Mouse (Mus musculus) erythroblast, embryonic 14.5 days (primary cell): ENCODE data around the gene Zfp628. TPM values are rescaled to one million over a fixed set of nuclear protein-coding genes. Genes with fewer than 3 reads are reported as not detected.

ENCODE experiments used
- H3K27me3 ChIP-seq: 2 replicates; pipeline ENCODE4 v1.6.1; 2012; ENCODE audit warnings: inconsistent platforms; ENCODE audit not compliant: control insufficient read depth
- H3K36me3 ChIP-seq: 2 replicates; pipeline ENCODE4 v1.6.1; 2012; ENCODE audit warnings: mild to moderate bottlenecking, inconsistent platforms; ENCODE audit not compliant: control insufficient read depth
- H3K4me1 ChIP-seq: 2 replicates; pipeline ENCODE4 v1.6.1; 2012; ENCODE audit warnings: inconsistent platforms; ENCODE audit not compliant: control insufficient read depth
- H3K4me3 ChIP-seq: replicated peaks from 2 replicates; pipeline ENCODE3; 2012; ENCODE audit warnings: moderate library complexity, mild to moderate bottlenecking, inconsistent platforms
- H3K9me3 ChIP-seq: 2 replicates; pipeline ENCODE4 v1.6.1; 2012; ENCODE audit warnings: low read length, inconsistent platforms, mixed read lengths; ENCODE audit not compliant: control insufficient read depth
- GATA1 ChIP-seq: IDR thresholded peaks from 2 replicates; pipeline ENCODE4 v1.6.1; 2012; ENCODE audit warnings: low read length, inconsistent platforms, mixed read lengths
- TAL1 ChIP-seq: IDR thresholded peaks from 3 replicates; pipeline ENCODE4 v1.6.1; 2012; ENCODE audit warnings: low read length, inconsistent platforms, mixed read lengths
- polyA plus RNA-seq: library from polyadenylated mRNA; stranded (reverse); fragments of >175 nt; gene quantifications from 2 replicates; pipeline ENCODE4 v1.2.3, GENCODE M21; 2012

The Zfp628 gene
- polyA plus RNA-seq, 1 experiment, result 8.5 TPM

DNA sequence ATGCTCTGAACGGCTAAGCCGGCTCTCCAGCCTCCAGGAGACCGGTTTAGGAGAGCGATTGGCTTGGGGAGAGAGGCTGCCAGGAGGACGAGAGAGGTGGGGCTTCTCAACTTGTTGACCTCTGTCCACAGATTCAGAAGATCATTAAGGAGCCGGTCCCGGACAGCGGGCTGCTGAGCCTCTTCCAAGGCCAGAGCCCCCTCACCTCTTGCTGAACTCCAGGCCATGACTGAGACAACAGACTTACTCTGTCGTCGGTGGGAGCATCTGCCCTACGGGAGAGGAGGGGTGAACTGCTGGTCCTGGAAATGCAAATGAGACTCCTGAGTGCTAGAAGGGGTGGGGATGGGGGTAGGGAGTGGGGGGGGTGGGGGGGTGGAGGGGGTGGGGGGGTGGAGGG, 19.8 kb upstream of the Zfp628 start:
- H3K27me3 ChIP-seq, result peaks cover 12% of the 10 kb centered on the region
- H3K9me3 ChIP-seq, result no peaks in the 10 kb centered on the region
- peaks cover 15% of the 10 kb centered on the region for H3K36me3 ChIP-seq
- no peak overlapping the region for H3K4me3 ChIP-seq
- TF ChIP-seq TAL1 (no peak), GATA1 (no peak)
- peaks cover 10% of the 10 kb centered on the region for H3K4me1 ChIP-seq

DNA sequence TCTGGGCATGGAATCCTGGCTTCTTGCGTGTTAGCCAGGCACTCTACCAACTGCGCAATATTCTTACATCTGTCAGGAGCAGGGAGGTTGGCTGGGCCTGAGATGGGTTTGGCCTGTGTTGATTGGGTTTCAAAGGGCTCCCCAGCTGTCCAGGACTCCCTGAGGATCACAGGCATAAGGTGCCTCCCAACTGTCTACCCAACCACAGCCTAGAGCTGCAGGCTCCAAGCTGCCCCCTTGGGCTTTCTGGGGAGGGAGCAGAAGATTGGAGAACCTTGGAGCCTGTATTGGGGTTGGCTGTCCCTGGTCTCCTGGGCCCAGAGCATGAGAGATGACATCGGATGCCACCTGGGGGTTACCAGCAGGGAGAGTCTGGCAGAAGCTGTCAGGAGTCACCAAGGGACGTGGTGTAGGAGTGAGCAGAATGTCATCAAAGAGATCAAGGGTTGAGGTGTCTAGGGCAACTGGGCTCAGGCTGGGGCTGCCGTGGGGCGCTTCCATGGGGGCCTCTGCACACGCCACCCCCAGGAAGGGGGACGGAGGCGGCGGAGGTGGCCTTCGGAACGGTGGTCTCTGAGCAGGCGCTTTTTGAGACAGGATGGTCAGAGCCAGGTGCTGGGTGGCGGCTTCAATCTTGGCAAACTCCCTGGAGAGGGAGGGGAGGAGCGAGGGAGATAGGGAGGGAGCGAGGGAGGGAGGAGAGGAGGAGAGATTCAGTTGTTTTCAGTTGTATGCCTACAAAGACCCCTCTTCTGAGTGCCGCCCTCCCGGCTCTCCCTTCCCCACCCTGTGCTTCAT, 16.0 kb upstream of the Zfp628 start:
- H3K9me3 ChIP-seq, result peaks cover 4% of the 10 kb centered on the region
- no peak for TF ChIP-seq TAL1
- no peak for TF ChIP-seq GATA1
- H3K4me1 ChIP-seq, result peaks cover 14% of the 10 kb centered on the region
- peak overlapping the region; percentile 22 for H3K4me3 ChIP-seq
- peaks cover 5% of the 10 kb centered on the region; the same call in 1 of the 2 replicates for H3K36me3 ChIP-seq
- peaks cover 18% of the 10 kb centered on the region for H3K27me3 ChIP-seq

- peaks cover 4% of the 10 kb centered on the region for H3K9me3 ChIP-seq
- H3K4me1 ChIP-seq, result peaks cover 14% of the 10 kb centered on the region
- peaks cover 2% of the 10 kb centered on the region; the same call in 1 of the 2 replicates for H3K36me3 ChIP-seq
- TF ChIP-seq TAL1, result no peak
- no peak for TF ChIP-seq GATA1
- peak overlapping the region; percentile 22 for H3K4me3 ChIP-seq
- peaks cover 18% of the 10 kb centered on the region for H3K27me3 ChIP-seq
These were observed 15.1 kb upstream of the Zfp628 start for GRCm38 (mm10) chr7:4899649-4900522.

GRCm38 (mm10) chr7:4900523-4900851, 14.5 kb upstream of the Zfp628 start:
- TF ChIP-seq TAL1 (no peak), GATA1 (no peak)
- Histone ChIP-seq H3K4me1 (peaks cover 14% of the 10 kb centered on the region), H3K36me3 (peaks cover 2% of the 10 kb centered on the region; the same call in 1 of the 2 replicates), H3K9me3 (peaks cover 4% of the 10 kb centered on the region), H3K4me3 (no peak overlapping the region), H3K27me3 (peaks cover 18% of the 10 kb centered on the region)

DNA sequence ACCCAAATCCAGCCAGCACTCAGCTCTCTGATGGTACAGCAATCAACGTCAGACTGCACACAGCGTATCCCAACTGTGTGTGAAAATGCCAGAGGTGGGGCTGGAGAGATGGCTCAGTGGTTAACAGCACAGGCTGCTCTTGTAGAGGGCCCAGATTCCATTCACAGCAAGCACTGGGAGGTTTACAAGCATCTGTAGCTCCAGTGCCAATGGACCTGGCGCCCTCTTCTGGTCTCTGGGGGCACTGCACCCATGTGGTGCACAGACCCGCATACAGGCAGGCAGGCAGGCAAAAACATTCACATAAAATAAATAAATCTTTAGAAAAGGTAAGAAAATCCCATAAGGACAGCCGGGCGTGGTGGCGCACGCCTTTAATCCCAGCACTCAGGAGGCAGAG, 13.8 kb upstream of the Zfp628 start:
- Histone ChIP-seq H3K36me3 (no peaks in the 10 kb centered on the region), H3K4me1 (peaks cover 14% of the 10 kb centered on the region), H3K4me3 (no peak overlapping the region), H3K27me3 (peaks cover 18% of the 10 kb centered on the region), H3K9me3 (peaks cover 4% of the 10 kb centered on the region)
- no peak for TF ChIP-seq GATA1
- no peak for TF ChIP-seq TAL1

- H3K4me3 ChIP-seq, result no peak overlapping the region
- peaks cover 14% of the 10 kb centered on the region for H3K4me1 ChIP-seq
- H3K9me3 ChIP-seq, result peaks cover 4% of the 10 kb centered on the region
- no peaks in the 10 kb centered on the region for H3K36me3 ChIP-seq
- no peak for TF ChIP-seq GATA1
- TF ChIP-seq TAL1, result no peak
- H3K27me3 ChIP-seq, result peaks cover 18% of the 10 kb centered on the region
These were observed 12.6 kb upstream of the Zfp628 start for GRCm38 (mm10) chr7:4902404-4902803.

DNA sequence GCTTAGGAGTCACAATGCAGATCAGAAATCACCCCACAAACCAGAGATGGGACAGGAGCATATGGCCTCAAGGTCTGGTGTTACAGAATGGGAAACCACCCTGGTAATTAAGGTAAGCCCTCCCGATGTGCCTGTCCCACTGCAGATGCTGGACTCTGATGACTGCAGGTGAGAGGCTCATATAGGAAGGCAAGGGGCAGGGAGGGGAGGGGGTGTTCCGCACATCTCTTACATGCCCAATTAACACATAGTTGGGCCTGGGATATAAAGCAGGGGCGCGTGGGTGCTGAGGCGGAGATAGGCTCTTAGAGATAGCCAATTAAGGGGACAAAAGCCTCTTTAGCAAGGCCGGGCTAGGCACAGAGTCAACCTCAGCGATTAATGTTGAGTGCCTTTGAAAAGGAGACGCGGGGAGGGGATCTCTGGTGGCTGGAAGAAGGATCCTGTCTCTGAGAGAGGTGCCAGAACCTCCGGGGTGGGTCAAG, 8.5 kb upstream of the Zfp628 start, which contains the start of gene Gm36210:
Gene Gm36210 (minus strand): TSS at position 51 of the 485 bp plus-strand sequence.
- H3K9me3 ChIP-seq, result no peaks in the 10 kb centered on the region; the same call in 1 of the 2 replicates
- no peak within 1 kb of the TSS for H3K4me3 ChIP-seq
- peaks cover 5% of the 10 kb centered on the region; the same call in 1 of the 2 replicates for H3K27me3 ChIP-seq
- no peaks in the 10 kb centered on the region for H3K4me1 ChIP-seq
- TF ChIP-seq TAL1 (no peak), GATA1 (no peak)
- H3K36me3 ChIP-seq, result no peaks in the 10 kb centered on the region

DNA sequence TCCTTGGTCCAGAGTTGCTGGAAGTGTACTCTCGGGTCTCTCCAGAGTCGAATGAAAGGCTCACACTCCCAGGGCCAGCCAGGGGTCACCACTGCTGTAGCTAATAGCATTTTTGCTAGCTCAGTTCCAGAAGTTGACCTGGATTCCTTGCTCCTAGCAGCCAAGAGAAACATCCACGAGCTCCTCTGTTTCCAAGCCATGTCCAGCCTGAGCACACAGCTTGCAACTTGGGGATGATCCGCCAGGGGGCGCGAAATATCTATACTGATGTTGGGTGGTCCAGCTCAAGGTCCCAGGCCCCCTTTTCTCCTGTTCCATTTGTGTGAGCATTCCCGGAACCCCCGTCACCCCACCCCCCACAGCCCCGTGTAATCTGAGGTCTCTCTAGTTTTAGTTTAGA, 3.5 kb upstream of the Zfp628 start:
- peaks cover 21% of the 10 kb centered on the region for H3K4me1 ChIP-seq
- peaks cover under 1% of the 10 kb centered on the region for H3K36me3 ChIP-seq
- peaks cover 5% of the 10 kb centered on the region; the same call in 1 of the 2 replicates for H3K27me3 ChIP-seq
- H3K4me3 ChIP-seq, result no peak overlapping the region
- TF ChIP-seq GATA1 (no peak), TAL1 (no peak)
- no peaks in the 10 kb centered on the region for H3K9me3 ChIP-seq

DNA sequence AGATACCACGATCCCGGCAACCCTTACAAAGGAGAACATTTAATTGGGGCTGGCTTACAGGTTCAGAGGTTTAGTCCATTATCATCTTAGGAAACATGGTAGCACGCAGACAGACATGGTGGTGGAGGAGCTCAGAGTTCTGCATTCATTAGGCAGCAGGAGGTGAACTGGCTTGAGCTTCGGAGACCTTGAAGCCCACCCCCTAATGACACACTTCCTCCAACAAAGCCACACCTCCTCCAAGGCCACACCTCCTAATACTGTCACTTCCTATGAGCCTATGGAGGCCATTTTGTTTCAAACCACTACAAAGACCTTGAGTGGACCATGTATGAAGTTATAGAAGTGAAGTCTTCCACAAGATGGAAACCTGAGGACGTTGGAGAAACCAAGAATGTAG, 2.8 kb upstream of the Zfp628 start:
- TF ChIP-seq TAL1, result no peak
- TF ChIP-seq GATA1, result no peak
- Histone ChIP-seq H3K36me3 (peaks cover 8% of the 10 kb centered on the region), H3K4me3 (no peak overlapping the region), H3K4me1 (peaks cover 28% of the 10 kb centered on the region), H3K27me3 (peaks cover 5% of the 10 kb centered on the region; the same call in 1 of the 2 replicates), H3K9me3 (no peaks in the 10 kb centered on the region)
